Mouse (Mus musculus): ENCODE measurements around the gene Dgkh. TPM values are rescaled to one million over a fixed set of nuclear protein-coding genes. Genes with fewer than 3 reads are reported as not detected.

Gene Dgkh
- total and polyA plus RNA-seq, 2 experiments from 2014 or later, result 1.2 to 4.7 TPM

GRCm38 (mm10) chr14:78722031-78722430, 10.5 kb downstream of the Dgkh start:
- Histone ChIP-seq H3K4me2 (ENCODE audit: low read depth, low read length) (no peak overlapping the region), H3K27me3 (ENCODE audit: control insufficient read depth, insufficient read depth, low read length) (no peaks in the 10 kb centered on the region), H3K9me3 (replicated peaks; ENCODE audit: control insufficient read depth, low read length) (no peaks in the 10 kb centered on the region), H3K4me3 (ENCODE audit: low read depth, low read length) (no peak overlapping the region), H3K36me3 (replicated peaks; ENCODE audit: control insufficient read depth, insufficient read depth, low read length) (no peaks in the 10 kb centered on the region; the same call in 1 of the 2 replicates), H3K4me1 (ENCODE audit: control insufficient read depth, insufficient read depth) (no peaks in the 10 kb centered on the region), H3K27ac (ENCODE audit: low read depth) (no peak overlapping the region), H3K9ac (replicated peaks; ENCODE audit: low read depth, low read length) (no peak overlapping the region)
- DNase-seq (ENCODE audit: low spot score), result no peak
- ATAC-seq (ENCODE audit: insufficient read depth, low read depth), result no peak
- TF ChIP-seq CTCF (IDR thresholded peaks at IDR 0.05; ENCODE audit: low read depth), result no peak
- TF ChIP-seq EP300 (IDR thresholded peaks at IDR 0.05; ENCODE audit: low read depth), result no peak
- WGBS, result 77% methylated on average over 5 of the region's 5 CpGs

GRCm38 (mm10) chr14:78716035-78716434, 16.5 kb downstream of the Dgkh start:
- H3K9me3 ChIP-seq (replicated peaks; ENCODE audit: control insufficient read depth, low read length), result no peaks in the 10 kb centered on the region
- H3K36me3 ChIP-seq (replicated peaks; ENCODE audit: control insufficient read depth, insufficient read depth, low read length), result no peaks in the 10 kb centered on the region; the same call in 1 of the 2 replicates
- no peak overlapping the region for H3K27ac ChIP-seq (ENCODE audit: low read depth)
- TF ChIP-seq CTCF (IDR thresholded peaks at IDR 0.05; ENCODE audit: low read depth) (no peak), EP300 (IDR thresholded peaks at IDR 0.05; ENCODE audit: low read depth) (no peak)
- H3K9ac ChIP-seq (replicated peaks; ENCODE audit: low read depth, low read length), result no peak overlapping the region
- no peak overlapping the region for H3K4me2 ChIP-seq (ENCODE audit: low read depth, low read length)
- no peak overlapping the region for H3K4me3 ChIP-seq (ENCODE audit: low read depth, low read length)
- ATAC-seq (ENCODE audit: insufficient read depth, low read depth) (no peak), DNase-seq (ENCODE audit: low spot score) (no peak)
- H3K4me1 ChIP-seq (ENCODE audit: control insufficient read depth, insufficient read depth), result peaks cover 15% of the 10 kb centered on the region; the same call in 1 of the 2 replicates
- WGBS, result 83% methylated on average over 7 of the region's 7 CpGs
- no peaks in the 10 kb centered on the region for H3K27me3 ChIP-seq (ENCODE audit: control insufficient read depth, insufficient read depth, low read length)

- WGBS, result 33% methylated on average over 20 of the region's 20 CpGs
- no peaks in the 10 kb centered on the region; the same call in 1 of the 2 replicates for H3K36me3 ChIP-seq (replicated peaks; ENCODE audit: control insufficient read depth, insufficient read depth, low read length)
- H3K27me3 ChIP-seq (ENCODE audit: control insufficient read depth, insufficient read depth, low read length), result no peaks in the 10 kb centered on the region
- H3K4me3 ChIP-seq (ENCODE audit: low read depth, low read length), result no peak overlapping the region; the same call in 1 of the 2 replicates
- H3K9me3 ChIP-seq (replicated peaks; ENCODE audit: control insufficient read depth, low read length), result no peaks in the 10 kb centered on the region
- H3K27ac ChIP-seq (ENCODE audit: low read depth), result no peak overlapping the region; the same call in 1 of the 2 replicates
- TF ChIP-seq EP300 (IDR thresholded peaks at IDR 0.05; ENCODE audit: low read depth), result no peak
- no peak for TF ChIP-seq CTCF (IDR thresholded peaks at IDR 0.05; ENCODE audit: low read depth)
- peak; percentile 36; the same call in 1 of the 2 replicates for ATAC-seq (ENCODE audit: insufficient read depth, low read depth)
- peaks cover 15% of the 10 kb centered on the region; the same call in 1 of the 2 replicates for H3K4me1 ChIP-seq (ENCODE audit: control insufficient read depth, insufficient read depth)
- peak overlapping the region; percentile 43 for H3K4me2 ChIP-seq (ENCODE audit: low read depth, low read length)
- no peak for DNase-seq (ENCODE audit: low spot score)
- H3K9ac ChIP-seq (replicated peaks; ENCODE audit: low read depth, low read length), result no peak overlapping the region; the same call in 1 of the 2 replicates
Measured at GRCm38 (mm10) chr14:78712565-78713148, 19.9 kb downstream of the Dgkh start.

- no peak overlapping the region for H3K9ac ChIP-seq (replicated peaks; ENCODE audit: low read depth, low read length)
- DNase-seq (ENCODE audit: low spot score) (no peak), ATAC-seq (ENCODE audit: insufficient read depth, low read depth) (no peak)
- no peaks in the 10 kb centered on the region for H3K9me3 ChIP-seq (replicated peaks; ENCODE audit: control insufficient read depth, low read length)
- 68% methylated on average over 4 of the region's 4 CpGs for WGBS
- H3K4me2 ChIP-seq (ENCODE audit: low read depth, low read length), result no peak overlapping the region
- no peaks in the 10 kb centered on the region for H3K36me3 ChIP-seq (replicated peaks; ENCODE audit: control insufficient read depth, insufficient read depth, low read length)
- TF ChIP-seq CTCF (IDR thresholded peaks at IDR 0.05; ENCODE audit: low read depth), result no peak
- TF ChIP-seq EP300 (IDR thresholded peaks at IDR 0.05; ENCODE audit: low read depth), result no peak
- H3K4me1 ChIP-seq (ENCODE audit: control insufficient read depth, insufficient read depth), result peaks cover 15% of the 10 kb centered on the region; the same call in 1 of the 2 replicates
- no peaks in the 10 kb centered on the region for H3K27me3 ChIP-seq (ENCODE audit: control insufficient read depth, insufficient read depth, low read length)
- H3K27ac ChIP-seq (ENCODE audit: low read depth), result no peak overlapping the region
- no peak overlapping the region for H3K4me3 ChIP-seq (ENCODE audit: low read depth, low read length)
Measured at GRCm38 (mm10) chr14:78710647-78711046, 21.9 kb downstream of the Dgkh start.

- DNase-seq (ENCODE audit: low spot score) (no peak), ATAC-seq (ENCODE audit: insufficient read depth, low read depth) (no peak)
- Histone ChIP-seq H3K36me3 (replicated peaks; ENCODE audit: control insufficient read depth, insufficient read depth, low read length) (no peaks in the 10 kb centered on the region), H3K4me1 (ENCODE audit: control insufficient read depth, insufficient read depth) (no peaks in the 10 kb centered on the region), H3K9me3 (replicated peaks; ENCODE audit: control insufficient read depth, low read length) (no peaks in the 10 kb centered on the region), H3K27ac (ENCODE audit: low read depth) (no peak overlapping the region), H3K4me3 (ENCODE audit: low read depth, low read length) (no peak overlapping the region), H3K9ac (replicated peaks; ENCODE audit: low read depth, low read length) (no peak overlapping the region), H3K27me3 (ENCODE audit: control insufficient read depth, insufficient read depth, low read length) (no peaks in the 10 kb centered on the region), H3K4me2 (ENCODE audit: low read depth, low read length) (no peak overlapping the region)
- 95% methylated on average over 3 of the region's 3 CpGs for WGBS
- TF ChIP-seq CTCF (IDR thresholded peaks at IDR 0.05; ENCODE audit: low read depth) (no peak), EP300 (IDR thresholded peaks at IDR 0.05; ENCODE audit: low read depth) (no peak)
Measured at GRCm38 (mm10) chr14:78705616-78706015, 27.0 kb downstream of the Dgkh start.

DNA sequence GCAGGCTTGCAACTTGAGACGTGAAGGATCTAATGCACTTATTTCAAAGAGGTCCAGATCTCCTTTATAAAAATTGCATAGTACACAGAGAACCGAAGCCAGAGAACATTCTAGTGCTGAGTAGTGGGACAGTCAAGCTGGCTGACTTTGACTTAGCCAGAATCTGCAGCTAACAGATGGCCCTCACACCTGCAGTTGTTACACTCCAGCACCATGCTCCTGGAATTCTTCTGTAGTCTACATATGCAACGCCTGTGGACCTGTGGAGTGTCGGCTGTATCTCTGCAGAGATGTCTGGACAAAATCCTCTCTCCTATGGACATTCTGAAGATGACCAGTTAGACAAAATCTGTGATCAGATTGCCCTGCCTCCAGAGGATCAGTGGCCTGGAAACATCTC, 28.6 kb downstream of the Dgkh start:
- Histone ChIP-seq H3K9ac (replicated peaks; ENCODE audit: low read depth, low read length) (no peak overlapping the region), H3K4me2 (ENCODE audit: low read depth, low read length) (no peak overlapping the region), H3K4me3 (ENCODE audit: low read depth, low read length) (no peak overlapping the region), H3K4me1 (ENCODE audit: control insufficient read depth, insufficient read depth) (no peaks in the 10 kb centered on the region), H3K27me3 (ENCODE audit: control insufficient read depth, insufficient read depth, low read length) (no peaks in the 10 kb centered on the region), H3K36me3 (replicated peaks; ENCODE audit: control insufficient read depth, insufficient read depth, low read length) (no peaks in the 10 kb centered on the region), H3K27ac (ENCODE audit: low read depth) (no peak overlapping the region), H3K9me3 (replicated peaks; ENCODE audit: control insufficient read depth, low read length) (no peaks in the 10 kb centered on the region)
- no peak for TF ChIP-seq CTCF (IDR thresholded peaks at IDR 0.05; ENCODE audit: low read depth)
- TF ChIP-seq EP300 (IDR thresholded peaks at IDR 0.05; ENCODE audit: low read depth), result no peak
- no peak for DNase-seq (ENCODE audit: low spot score)
- WGBS, result 85% methylated on average over 4 of the region's 4 CpGs
- no peak for ATAC-seq (ENCODE audit: insufficient read depth, low read depth)

Measured in heart, postnatal 0 days (tissue).